Mouse (Mus musculus): Measurements from ENCODE around the gene Gm49425.

- TF ChIP-seq EP300 (IDR thresholded peaks at IDR 0.05; ENCODE audit: low read depth): no peak
- TF ChIP-seq CTCF (IDR thresholded peaks at IDR 0.05; ENCODE audit: low read depth): no peak
Observed at GRCm38 (mm10) chr15:101482056-101482455, 35.0 kb downstream of the Gm49425 start.

Measured in liver, embryonic 14.5 days (tissue).